Mouse (Mus musculus): ENCODE measurements around the gene Col23a1. TPM values are rescaled to one million over a fixed set of nuclear protein-coding genes. Genes with fewer than 3 reads are reported as not detected.

The Col23a1 gene
- polyA plus RNA-seq, 1 experiment from 2014 or later, result 0.40 TPM

GRCm38 (mm10) chr11:51563276-51563675, 273.6 kb downstream of the Col23a1 start:
- H3K27ac ChIP-seq, result no peak overlapping the region
- H3K79me2 ChIP-seq (ENCODE audit: inconsistent target), result no peaks in the 10 kb centered on the region
- H3K36me3 ChIP-seq (ENCODE audit: inconsistent target), result no peaks in the 10 kb centered on the region
- H3K4me3 ChIP-seq (ENCODE audit: inconsistent target), result no peak overlapping the region
- WGBS (ENCODE audit: missing documents), result 100% methylated on average over 1 of the region's 1 CpGs

GRCm38 (mm10) chr11:51565062-51565461, 275.3 kb downstream of the Col23a1 start:
- H3K27ac ChIP-seq, result no peak overlapping the region
- no peaks in the 10 kb centered on the region for H3K36me3 ChIP-seq (ENCODE audit: inconsistent target)
- no peak overlapping the region for H3K4me3 ChIP-seq (ENCODE audit: inconsistent target)
- no peaks in the 10 kb centered on the region for H3K79me2 ChIP-seq (ENCODE audit: inconsistent target)
- 0% methylated on average over 3 of the region's 3 CpGs for WGBS (ENCODE audit: missing documents)

GRCm38 (mm10) chr11:51565951-51566350, 276.2 kb downstream of the Col23a1 start:
- Histone ChIP-seq H3K36me3 (ENCODE audit: inconsistent target) (no peaks in the 10 kb centered on the region), H3K4me3 (ENCODE audit: inconsistent target) (no peak overlapping the region), H3K79me2 (ENCODE audit: inconsistent target) (no peaks in the 10 kb centered on the region), H3K27ac (no peak overlapping the region)
- WGBS (ENCODE audit: missing documents), result 92% methylated on average over 6 of the region's 6 CpGs

GRCm38 (mm10) chr11:51568801-51569200, 279.1 kb downstream of the Col23a1 start:
- WGBS (ENCODE audit: missing documents), result 97% methylated on average over 4 of the region's 4 CpGs
- H3K27ac ChIP-seq, result no peak overlapping the region
- H3K4me3 ChIP-seq (ENCODE audit: inconsistent target), result no peak overlapping the region
- no peaks in the 10 kb centered on the region for H3K36me3 ChIP-seq (ENCODE audit: inconsistent target)
- H3K79me2 ChIP-seq (ENCODE audit: inconsistent target), result no peaks in the 10 kb centered on the region

GRCm38 (mm10) chr11:51576454-51576853, 286.7 kb downstream of the Col23a1 start:
- 93% methylated on average over 4 of the region's 4 CpGs for WGBS (ENCODE audit: missing documents)
- Histone ChIP-seq H3K27ac (no peak overlapping the region), H3K36me3 (ENCODE audit: inconsistent target) (no peaks in the 10 kb centered on the region), H3K79me2 (ENCODE audit: inconsistent target) (no peaks in the 10 kb centered on the region), H3K4me3 (ENCODE audit: inconsistent target) (no peak overlapping the region)

- H3K36me3 ChIP-seq (ENCODE audit: inconsistent target), result no peaks in the 10 kb centered on the region
These were observed 287.9 kb downstream of the Col23a1 start for GRCm38 (mm10) chr11:51577587-51577986.

GRCm38 (mm10) chr11:51579024-51579423, 289.3 kb downstream of the Col23a1 start:
- no peak overlapping the region for H3K4me3 ChIP-seq (ENCODE audit: inconsistent target)
- no peaks in the 10 kb centered on the region for H3K79me2 ChIP-seq (ENCODE audit: inconsistent target)
- no peak overlapping the region for H3K27ac ChIP-seq
- no peaks in the 10 kb centered on the region for H3K36me3 ChIP-seq (ENCODE audit: inconsistent target)
- 71% methylated on average over 4 of the region's 4 CpGs for WGBS (ENCODE audit: missing documents)

More at GRCm38 (mm10) chr11:51577587-51577986, 287.9 kb downstream of the Col23a1 start:
- no peak overlapping the region for H3K4me3 ChIP-seq (ENCODE audit: inconsistent target)
- H3K27ac ChIP-seq, result no peak overlapping the region
- 38% methylated on average over 7 of the region's 7 CpGs for WGBS (ENCODE audit: missing documents)
- no peaks in the 10 kb centered on the region for H3K79me2 ChIP-seq (ENCODE audit: inconsistent target)

- 30% methylated on average over 8 of the region's 8 CpGs for WGBS (ENCODE audit: missing documents)
- Histone ChIP-seq H3K79me2 (ENCODE audit: inconsistent target) (no peaks in the 10 kb centered on the region; the same call in 1 of the 2 replicates), H3K27ac (no peak overlapping the region), H3K36me3 (ENCODE audit: inconsistent target) (peaks cover 7% of the 10 kb centered on the region; the same call in 1 of the 2 replicates), H3K4me3 (ENCODE audit: inconsistent target) (no peak overlapping the region)
These were observed 293.0 kb downstream of the Col23a1 start for GRCm38 (mm10) chr11:51582713-51583112.

GRCm38 (mm10) chr11:51584057-51584430, 294.3 kb downstream of the Col23a1 start:
- Histone ChIP-seq H3K4me3 (ENCODE audit: inconsistent target) (peak overlapping the region; percentile 71), H3K79me2 (ENCODE audit: inconsistent target) (no peaks in the 10 kb centered on the region; the same call in 1 of the 2 replicates), H3K27ac (peak overlapping the region; percentile 90), H3K36me3 (ENCODE audit: inconsistent target) (peaks cover 12% of the 10 kb centered on the region)
- WGBS (ENCODE audit: missing documents), result 9% methylated on average over 9 of the region's 9 CpGs

GRCm38 (mm10) chr11:51584431-51585248, 294.9 kb downstream of the Col23a1 start, which contains the start of gene Phykpl:
Gene Phykpl, plus strand, starts transcription at chr11:51584757.
- WGBS (ENCODE audit: missing documents), result 1% methylated on average over 59 of the region's 59 CpGs
- Histone ChIP-seq H3K27ac (peak within 1 kb of the TSS; percentile 90), H3K36me3 (ENCODE audit: inconsistent target) (peaks cover 12% of the 10 kb centered on the region), H3K79me2 (ENCODE audit: inconsistent target) (no peaks in the 10 kb centered on the region; the same call in 1 of the 2 replicates), H3K4me3 (ENCODE audit: inconsistent target) (peak within 1 kb of the TSS; percentile 71)

GRCm38 (mm10) chr11:51585608-51586252, 296.0 kb downstream of the Col23a1 start:
- Histone ChIP-seq H3K4me3 (ENCODE audit: inconsistent target) (peak overlapping the region; percentile 71; the same call in 1 of the 2 replicates), H3K79me2 (ENCODE audit: inconsistent target) (no peaks in the 10 kb centered on the region; the same call in 1 of the 2 replicates), H3K27ac (no peak overlapping the region), H3K36me3 (ENCODE audit: inconsistent target) (peaks cover 12% of the 10 kb centered on the region)
- WGBS (ENCODE audit: missing documents), result 49% methylated on average over 8 of the region's 8 CpGs

- no peaks in the 10 kb centered on the region; the same call in 1 of the 2 replicates for H3K79me2 ChIP-seq (ENCODE audit: inconsistent target)
- H3K27ac ChIP-seq, result no peak overlapping the region
- WGBS (ENCODE audit: missing documents), result 97% methylated on average over 13 of the region's 13 CpGs
- H3K4me3 ChIP-seq (ENCODE audit: inconsistent target), result no peak overlapping the region
- H3K36me3 ChIP-seq (ENCODE audit: inconsistent target), result peaks cover 12% of the 10 kb centered on the region
These were observed 296.7 kb downstream of the Col23a1 start for GRCm38 (mm10) chr11:51586411-51586810.

GRCm38 (mm10) chr11:51587059-51587458, 297.3 kb downstream of the Col23a1 start:
- 90% methylated on average over 1 of the region's 1 CpGs for WGBS (ENCODE audit: missing documents)
- H3K4me3 ChIP-seq (ENCODE audit: inconsistent target), result no peak overlapping the region
- H3K36me3 ChIP-seq (ENCODE audit: inconsistent target), result peaks cover 19% of the 10 kb centered on the region
- H3K79me2 ChIP-seq (ENCODE audit: inconsistent target), result no peaks in the 10 kb centered on the region; the same call in 1 of the 2 replicates
- no peak overlapping the region for H3K27ac ChIP-seq

- peaks cover 5% of the 10 kb centered on the region; the same call in 1 of the 2 replicates for H3K79me2 ChIP-seq (ENCODE audit: inconsistent target)
- WGBS (ENCODE audit: missing documents), result 90% methylated on average over 1 of the region's 3 CpGs
- no peak overlapping the region for H3K27ac ChIP-seq
- peaks cover 36% of the 10 kb centered on the region for H3K36me3 ChIP-seq (ENCODE audit: inconsistent target)
- H3K4me3 ChIP-seq (ENCODE audit: inconsistent target), result no peak overlapping the region
These were observed 299.1 kb downstream of the Col23a1 start for GRCm38 (mm10) chr11:51588833-51589232.

- Histone ChIP-seq H3K79me2 (ENCODE audit: inconsistent target) (peaks cover 5% of the 10 kb centered on the region; the same call in 1 of the 2 replicates), H3K36me3 (ENCODE audit: inconsistent target) (peaks cover 40% of the 10 kb centered on the region), H3K27ac (no peak overlapping the region), H3K4me3 (ENCODE audit: inconsistent target) (no peak overlapping the region)
These were observed 300.3 kb downstream of the Col23a1 start for GRCm38 (mm10) chr11:51590002-51590401.

Measured in macrophage (primary cell).